Mouse (Mus musculus) lung, postnatal 25 days (tissue): ENCODE data around the gene Pofut1.
"Not testable (repeated sequence)": the region's sequence is repeated elsewhere in the genome, so short reads cannot be mapped to it uniquely, and the experiment has no call there.

Experiments used
- DNase-seq: peaks from one replicate; pipeline ENCODE4 v3.0.0; 2022; ENCODE audit warnings: low spot score

Gene Pofut1

DNA sequence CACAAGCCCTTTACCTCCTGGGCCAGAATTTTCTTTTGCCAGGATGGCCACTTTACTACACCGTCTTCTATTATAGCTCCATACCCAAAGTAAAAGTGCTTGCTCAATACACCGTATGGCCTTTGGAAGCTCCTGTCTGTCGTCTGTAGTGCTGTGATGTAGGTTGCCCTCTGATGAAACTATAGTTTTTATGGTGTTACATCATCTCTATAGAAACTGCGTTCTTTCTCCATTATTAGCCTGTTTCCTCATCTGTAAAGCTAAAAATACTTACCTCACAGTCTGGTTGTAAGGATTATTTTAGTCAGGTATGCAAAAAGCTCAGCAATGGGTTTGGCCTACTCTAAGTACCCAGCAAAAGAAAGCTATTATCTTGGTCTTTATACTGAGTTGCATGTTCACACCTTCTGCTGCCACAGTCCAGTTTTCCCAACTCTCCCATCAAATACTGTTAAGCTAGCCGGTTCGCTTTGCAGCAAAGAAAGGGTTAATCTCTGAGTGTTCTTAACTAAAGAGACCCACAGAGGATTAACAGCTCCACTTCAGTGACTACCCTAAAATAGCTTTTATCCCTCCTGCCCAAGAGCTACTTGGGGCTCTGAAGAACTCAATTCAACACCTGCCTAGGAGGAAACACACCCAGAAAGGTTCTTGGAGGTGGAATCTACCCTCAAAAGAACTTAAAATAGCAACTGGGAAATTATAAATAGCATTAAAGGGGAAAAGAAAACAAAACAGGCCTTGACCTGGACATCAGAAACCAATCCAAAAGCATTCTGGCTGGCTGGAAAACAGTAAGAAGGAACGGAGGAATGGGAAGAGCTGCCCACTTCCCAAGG, 2.1 kb upstream of the Pofut1 start:
- peak; percentile 53 for DNase-seq

DNA sequence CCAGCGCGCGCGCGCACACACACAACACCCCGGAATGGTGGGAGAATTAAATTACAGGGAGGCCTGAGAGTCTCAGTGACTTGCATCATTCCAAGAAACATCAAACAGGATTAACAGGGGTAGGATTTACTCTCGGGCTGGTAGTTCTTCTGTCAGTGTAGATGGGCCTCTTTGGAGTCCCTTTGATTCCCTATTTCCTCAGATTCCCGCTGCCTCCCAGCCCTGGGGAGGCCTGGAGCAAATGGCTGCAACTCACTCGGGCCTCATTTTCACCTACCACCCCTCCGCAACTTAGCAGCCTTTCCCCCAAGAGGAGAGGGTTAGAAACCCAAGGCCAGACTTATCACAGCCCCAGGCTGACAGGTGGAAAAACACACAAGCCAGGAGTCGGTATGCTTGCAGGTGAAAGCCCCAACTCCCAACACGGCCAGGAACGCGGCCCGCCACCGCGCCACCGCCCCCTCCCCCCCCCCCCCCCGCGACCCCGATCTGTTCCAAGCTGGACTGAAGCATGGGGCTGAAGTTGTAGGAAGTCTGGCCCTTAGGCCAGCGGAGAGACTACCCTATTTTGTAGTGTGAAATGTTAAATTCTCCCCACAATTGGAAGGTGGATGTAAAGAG, 1.4 kb upstream of the Pofut1 start:
- no peak for DNase-seq

DNA sequence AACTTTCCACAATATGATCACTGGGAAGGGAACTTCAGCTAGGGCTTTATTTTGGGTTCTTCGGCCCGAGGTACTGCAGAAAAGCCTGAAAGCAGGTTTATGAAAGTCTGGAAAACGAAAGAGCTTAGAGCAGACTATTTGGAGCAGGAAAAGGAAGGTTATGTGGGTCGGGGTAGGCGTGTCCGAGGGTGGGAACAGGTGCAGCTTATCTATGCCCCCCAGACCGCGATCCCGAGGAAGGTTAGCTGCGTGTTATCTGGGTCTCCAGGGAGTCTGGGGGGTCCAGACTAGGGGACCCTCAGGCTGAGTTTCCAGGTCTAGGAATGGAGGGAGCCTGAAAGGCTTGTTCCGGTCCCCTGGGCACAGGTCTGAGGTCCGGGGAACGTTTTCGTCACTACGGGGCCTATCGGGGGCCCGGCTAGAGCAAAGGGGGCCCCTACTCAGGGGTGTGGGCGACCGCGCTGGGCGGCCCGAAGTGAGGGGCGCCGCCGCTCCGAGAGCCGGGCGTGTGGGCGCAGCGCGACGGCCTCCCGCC, 565 bp upstream of the Pofut1 start:
- DNase-seq = no peak

DNA sequence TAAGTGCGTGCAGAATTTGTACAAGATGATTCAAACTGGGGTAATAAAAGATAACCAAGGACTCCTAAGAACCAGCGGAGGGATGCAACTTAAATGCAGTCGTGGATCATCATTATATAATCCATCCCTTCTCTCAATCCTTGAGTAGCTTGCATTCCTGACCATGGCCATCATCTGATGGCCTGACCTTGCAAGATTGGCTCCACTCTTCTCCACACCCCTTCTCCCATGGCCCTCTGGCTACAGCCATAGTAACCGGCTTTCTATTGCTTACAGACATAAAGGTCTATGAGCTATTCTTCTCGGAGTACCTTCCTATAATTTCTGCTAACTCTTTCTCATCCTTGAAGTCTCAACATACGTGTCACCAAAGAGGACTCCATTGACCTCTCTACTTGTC, 823 bp downstream of the Pofut1 start:
- DNase-seq = no peak

DNA sequence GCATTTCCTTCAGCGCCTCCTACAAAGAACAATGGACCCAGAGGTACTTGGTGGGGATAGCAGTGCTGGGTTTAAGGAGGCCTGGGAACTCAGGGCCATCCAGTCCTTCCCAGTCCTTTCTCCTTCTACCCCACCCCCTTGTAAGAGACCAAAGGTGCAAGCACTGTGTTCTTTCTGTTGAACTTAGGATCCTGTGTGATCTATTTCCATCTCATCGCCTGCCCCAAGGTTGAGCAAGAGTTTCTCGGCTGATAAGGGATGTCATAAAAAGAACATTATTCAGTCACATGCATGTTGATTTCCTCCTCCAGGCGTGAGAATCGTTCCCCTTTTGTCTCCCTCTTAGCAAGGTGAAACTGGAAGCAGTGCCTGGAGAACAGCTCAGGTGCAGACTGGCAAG, 8.4 kb downstream of the Pofut1 start:
- no peak for DNase-seq

DNA sequence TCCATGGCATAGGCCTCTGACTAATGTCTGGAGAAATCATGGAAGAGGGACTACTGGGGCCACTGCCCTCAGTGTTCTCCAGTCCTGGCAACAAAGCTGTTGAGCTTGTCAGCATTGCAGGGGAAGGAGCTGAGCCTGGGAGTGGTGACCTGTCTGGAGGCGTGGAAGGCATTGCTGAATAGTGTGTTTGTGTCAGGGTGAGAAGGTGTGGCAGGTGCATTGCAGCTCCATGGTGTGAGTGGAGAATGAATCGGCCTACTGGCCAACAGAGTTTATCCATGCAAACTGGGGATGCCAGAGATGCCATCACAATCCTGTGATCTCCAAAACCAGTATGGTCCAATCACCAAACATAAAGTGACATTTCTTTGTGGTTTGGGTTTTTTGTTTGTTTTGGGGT, 15.3 kb downstream of the Pofut1 start:
- DNase-seq = no peak

DNA sequence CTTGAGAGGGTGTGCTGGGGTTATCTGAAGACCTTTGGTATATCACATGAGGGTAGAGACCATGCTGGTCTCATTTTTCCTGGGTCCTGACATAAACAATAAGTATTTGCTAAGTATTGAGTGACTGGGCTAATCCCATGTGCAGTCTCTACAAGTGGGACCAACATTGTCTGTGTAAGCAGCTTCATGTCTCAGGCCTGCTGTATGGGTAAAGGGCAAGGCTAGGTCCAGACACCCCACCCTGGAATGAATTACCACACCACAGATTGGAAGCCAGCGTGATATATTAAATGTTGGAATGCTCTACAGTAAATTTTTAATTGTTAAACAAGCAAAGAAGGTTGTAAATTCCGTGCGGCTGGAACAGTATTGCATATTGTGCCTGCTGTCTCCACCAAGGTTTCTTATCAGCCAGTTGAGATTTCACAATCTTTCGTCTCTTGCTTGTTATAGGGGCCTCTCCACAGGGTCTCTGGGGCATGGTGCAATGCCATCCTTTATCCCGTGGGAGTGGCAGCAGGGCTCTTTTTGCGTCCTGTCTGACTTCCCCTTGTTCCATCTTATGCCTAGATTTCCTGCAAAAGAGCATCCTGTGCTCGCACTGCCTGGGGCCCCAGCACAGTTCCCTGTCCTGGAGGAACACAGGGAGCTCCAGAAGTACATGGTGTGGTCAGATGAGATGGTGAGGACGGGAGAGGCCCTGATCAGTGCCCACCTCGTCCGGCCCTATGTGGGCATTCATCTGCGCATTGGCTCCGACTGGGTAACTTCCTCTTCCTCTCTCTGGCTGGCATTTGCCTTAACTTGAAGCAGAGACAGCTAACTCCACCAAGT, 17.9 kb downstream of the Pofut1 start:
- DNase-seq = no peak

DNA sequence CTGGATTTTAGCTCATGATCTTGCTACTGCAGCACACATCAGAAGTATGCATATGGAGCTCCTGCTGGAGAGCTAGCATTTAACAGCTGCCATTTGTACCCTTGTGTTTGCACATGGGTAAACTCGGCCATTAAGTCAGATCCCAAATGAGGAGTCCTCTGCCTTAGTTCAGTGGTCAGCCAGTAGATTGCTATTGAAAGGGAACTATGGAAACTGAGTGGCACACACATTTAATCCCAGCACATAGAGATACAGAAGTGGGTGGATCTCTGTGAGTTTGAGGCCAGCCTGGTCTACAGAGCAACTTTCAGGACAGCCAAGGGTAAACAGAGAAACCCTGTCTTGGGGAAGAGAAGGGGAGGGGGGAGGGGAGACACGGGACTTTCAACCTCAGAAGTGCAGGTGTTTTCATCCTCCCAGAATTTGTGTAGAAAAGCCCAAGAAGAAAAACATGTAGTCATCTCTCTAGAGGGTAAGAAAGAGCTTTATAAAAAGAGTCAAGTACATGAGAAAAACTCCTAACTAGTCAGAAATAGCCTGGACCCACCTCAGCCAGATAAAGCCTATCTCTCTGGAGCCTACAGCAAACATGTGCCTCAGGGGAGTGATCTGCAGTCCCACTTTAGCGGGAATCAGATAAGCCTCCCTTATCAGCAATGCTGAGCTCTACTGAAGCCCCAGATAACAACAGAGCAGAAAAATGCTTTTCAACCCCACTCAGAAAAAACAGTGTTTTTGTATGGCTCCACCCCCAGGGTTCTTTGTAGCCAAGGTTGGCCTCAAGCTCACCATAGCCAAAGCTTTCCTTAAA, 18.7 kb downstream of the Pofut1 start:
- DNase-seq = no peak

DNA sequence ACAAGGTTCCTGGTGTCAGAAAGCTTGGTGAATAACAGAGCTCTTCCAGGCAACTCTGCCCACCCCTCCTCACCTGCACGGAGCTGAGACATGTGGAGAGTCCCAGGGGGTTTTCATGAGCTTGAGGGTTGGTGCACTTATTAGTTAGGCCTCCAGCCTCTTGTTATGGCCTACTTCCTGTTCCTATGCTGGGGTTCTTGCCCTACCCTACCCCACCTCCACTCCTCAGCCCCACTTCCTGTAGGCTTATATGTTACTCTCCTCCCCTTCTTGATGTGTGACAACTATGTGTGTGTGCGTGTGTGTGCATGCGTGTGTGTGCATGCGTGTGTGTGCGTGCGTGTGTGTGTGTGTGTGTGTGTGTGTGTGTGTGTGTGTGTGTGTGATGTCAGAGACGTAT, 21.7 kb downstream of the Pofut1 start:
- peak; percentile 31 for DNase-seq

DNA sequence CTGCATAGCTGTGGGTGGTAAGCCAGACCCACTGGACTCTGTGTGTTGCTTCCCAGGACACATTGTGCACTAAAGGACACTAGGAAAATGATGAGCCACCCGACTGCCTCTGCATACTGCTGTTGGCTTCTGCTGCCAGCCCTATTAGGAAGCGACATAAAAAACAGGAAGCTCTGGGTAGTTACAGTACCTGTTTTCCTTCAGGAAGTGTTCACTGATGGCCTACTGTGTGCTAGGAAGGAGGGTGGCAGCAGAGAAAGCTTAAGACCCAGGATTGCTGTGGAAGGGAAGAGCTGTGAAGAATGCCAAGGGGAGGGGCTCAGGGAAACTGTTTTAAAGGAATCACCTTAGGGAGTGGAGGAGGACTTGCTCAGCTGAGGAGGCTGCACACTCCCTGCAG, 26.0 kb downstream of the Pofut1 start:
- no peak for DNase-seq

DNA sequence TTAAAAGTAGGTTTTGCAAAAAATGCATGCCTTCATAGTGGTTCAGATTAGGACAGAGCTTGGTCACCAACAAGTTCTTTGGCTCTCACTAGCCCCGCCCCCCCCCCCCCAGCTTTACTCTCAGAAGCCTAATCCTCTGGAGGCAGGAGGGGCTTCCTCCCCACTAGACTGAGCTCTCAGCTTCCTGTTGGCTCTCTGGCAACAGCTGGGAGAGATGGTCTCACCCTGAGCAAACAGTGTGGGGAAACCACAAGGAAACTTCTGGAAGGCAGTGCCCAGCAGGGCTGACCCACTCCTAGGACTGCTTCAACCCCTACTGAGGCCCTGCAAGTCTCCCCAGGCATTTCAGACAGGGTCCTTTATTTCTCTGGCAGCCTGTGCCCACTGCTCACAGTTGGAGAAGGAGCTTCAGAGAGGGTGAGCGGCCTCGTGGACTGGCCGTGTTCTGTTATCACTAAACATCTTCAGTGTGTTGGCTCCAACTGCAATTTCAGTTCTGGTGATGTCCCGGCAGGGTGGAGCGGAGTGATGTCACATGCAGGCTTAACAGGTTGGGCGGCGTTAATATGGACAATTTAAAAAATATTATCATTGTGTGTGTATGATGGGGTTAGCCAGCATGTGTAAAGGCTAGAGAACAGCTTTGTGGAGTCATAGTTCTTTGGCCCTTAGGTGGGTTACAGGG, 29.0 kb downstream of the Pofut1 start:
- DNase-seq = not testable (repeated sequence)

DNA sequence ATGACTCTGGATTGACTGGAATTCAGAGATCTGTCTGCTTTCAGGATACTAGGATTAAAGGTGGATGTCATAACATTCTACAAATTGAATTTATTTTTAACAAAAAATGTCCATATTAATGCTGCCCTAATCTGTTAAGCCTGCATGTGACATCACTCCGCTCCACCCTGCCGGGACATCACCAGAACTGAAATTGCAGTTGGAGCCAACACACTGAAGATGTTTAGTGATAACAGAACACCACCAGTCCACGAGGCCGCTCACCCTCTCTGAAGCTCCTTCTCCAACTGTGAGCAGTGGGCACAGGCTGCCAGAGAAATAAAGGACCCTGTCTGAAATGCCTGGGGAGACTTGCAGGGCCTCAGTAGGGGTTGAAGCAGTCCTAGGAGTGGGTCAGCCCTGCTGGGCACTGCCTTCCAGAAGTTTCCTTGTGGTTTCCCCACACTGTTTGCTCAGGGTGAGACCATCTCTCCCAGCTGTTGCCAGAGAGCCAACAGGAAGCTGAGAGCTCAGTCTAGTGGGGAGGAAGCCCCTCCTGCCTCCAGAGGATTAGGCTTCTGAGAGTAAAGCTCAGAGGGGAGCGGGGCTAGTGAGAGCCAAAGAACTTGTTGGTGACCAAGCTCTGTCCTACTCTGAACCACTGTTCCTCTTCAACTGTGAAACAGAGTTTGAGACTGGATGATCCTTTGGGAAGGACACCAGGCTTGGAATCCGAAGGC, 33.0 kb downstream of the Pofut1 start:
- not testable (repeated sequence) for DNase-seq

DNA sequence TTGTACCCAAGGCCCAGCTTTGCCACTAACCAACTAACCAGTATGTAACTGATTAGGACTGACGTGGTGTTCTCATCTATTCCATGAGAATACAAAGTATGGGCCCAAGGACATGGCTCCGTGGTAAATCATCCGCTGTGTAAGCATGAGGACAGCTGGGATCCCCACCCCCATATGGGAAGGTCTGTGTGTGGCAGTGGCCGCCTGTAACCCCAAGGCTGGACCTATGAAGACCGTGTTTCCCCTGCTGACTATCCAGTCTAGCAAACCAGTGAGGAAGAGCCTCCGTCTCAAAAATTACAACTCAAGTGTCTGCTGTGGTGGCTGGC, 33.5 kb downstream of the Pofut1 start:
- DNase-seq = no peak

DNA sequence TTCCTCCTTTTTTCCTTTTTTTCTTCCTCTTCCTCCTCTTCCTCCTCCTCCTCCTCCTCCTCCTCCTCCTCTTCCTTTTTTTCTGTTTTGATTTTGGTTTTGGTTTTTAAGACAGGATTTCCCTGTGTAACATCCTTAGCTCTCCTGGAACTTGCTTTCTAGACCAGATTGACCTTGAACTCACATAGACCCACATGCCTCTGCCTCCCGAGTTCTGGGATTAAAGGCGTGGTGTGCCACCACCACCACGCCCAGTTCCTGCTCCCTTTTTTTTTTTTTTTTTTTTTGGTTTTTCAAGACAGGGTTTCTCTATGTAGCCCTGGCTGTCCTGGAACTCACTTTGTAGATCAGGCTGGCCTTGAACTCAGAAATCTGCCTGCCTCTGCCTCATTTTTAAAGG, 34.2 kb downstream of the Pofut1 start:
- not testable (repeated sequence) for DNase-seq

DNA sequence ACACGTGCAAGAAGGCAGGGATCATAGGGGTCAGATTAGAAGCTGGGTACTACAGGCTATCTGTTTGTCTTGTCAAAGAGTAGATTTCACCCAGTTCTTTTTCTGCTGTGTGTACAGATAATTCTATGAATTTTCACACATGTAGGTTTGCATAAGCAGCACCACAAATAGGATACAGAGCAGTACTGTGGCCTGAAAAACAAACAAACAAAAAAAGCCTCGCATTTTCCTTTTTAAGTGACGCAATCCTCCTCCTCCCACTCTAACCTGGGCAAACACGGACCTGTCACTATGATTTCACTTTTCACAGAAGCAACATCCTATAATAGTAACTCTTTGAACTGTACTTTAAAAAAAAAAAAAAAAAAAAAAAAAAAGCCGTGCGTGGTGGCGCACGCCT, 35.1 kb downstream of the Pofut1 start:
- no peak for DNase-seq

DNA sequence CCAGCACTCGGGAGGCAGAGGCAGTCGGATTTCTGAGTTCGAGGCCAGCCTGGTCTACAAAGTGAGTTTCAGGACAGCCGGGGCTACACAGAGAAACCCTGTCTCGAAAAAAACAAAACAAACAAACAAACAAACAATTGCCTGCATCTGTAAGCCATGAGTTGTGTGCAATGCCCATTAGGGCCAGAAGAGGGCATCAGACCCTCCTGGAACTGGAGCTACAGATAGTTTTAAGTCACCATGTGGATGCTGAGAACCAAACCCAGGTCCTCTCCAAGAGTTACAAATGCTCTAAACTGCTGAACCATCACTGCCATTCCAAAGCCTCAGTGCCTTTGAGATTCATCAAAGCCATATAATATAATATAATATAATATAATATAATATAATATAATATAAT, 35.5 kb downstream of the Pofut1 start:
- not testable (repeated sequence) for DNase-seq

DNA sequence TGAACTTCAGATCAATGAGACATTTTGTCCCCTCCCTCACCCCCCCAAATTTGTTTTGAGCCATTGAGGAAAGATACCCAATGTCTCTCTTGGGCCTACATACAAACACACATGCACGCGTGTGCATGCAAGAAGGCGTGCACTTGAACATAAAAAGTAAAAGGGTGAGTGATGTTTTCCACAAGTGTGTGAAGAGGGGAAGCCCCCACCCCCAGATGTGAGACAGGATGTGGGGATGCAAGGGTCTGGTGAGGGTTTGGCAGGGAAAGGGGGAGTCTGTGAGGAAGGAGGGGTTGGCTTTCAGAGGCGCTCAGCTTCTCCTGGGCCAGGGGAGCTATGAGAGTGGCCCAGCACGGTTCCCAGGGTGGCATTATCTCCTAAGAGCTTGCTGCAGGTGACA, 37.0 kb downstream of the Pofut1 start:
- DNase-seq = no peak

DNA sequence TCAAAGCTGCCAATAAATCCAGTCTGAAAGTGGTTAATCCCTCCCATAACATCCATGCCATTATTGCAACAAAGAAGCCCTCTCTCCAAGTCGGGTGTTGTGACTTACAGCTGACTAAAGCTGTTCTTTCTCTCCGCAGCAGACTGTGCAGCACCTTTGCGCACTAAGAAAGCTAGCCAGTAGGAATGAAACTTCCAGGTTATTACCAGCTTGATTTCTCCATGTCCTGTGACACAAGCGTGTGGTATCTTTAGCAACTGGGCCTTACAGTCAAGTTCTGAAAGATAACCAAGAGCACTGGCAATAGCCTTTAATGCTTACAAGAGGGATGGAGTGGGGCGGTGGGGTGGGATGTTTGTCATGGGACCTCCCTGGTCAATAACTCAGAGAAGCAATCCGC, 42.6 kb downstream of the Pofut1 start:
- no peak for DNase-seq

DNA sequence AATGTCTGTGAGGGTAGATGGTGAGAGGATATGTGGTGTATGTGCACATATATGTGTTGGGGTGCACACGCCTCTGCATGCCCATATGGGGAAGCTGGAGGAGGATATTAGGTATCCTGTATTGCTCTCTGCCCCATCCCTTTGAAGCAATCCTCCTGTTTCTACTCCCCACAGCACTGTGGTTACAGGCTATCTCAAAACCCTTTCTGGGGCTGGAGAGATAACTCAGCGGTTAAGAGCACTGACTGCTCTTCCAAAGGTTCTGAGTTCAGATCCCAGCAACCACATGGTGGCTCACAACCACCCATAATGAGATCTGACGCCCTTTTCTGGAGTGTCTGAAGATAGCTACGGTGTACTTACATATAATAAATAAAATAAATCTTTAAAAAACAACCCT, 45.2 kb downstream of the Pofut1 start:
- DNase-seq = no peak

DNA sequence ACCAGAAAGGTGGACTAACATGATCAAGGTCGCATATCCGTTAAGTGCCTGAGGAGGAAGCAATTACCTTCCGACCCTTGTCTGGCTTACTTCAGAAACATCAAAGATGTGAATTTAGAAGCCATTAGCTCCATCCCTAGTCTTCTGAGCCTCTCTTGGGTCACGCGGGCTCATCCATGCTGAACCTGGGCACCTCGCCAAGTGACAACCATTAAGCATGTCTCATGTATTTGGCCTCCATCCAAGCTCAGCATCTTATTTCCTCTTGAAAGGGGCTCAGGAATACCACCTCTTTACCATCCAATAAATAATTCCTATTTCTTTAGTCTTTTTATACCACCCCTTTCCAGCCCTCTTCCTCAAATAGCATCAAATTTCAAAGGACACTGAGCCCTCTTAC, 46.5 kb downstream of the Pofut1 start:
- DNase-seq = no peak
